Comparison of ENCODE assay signal across 20 mouse cellular contexts in the genomic region with DNA sequence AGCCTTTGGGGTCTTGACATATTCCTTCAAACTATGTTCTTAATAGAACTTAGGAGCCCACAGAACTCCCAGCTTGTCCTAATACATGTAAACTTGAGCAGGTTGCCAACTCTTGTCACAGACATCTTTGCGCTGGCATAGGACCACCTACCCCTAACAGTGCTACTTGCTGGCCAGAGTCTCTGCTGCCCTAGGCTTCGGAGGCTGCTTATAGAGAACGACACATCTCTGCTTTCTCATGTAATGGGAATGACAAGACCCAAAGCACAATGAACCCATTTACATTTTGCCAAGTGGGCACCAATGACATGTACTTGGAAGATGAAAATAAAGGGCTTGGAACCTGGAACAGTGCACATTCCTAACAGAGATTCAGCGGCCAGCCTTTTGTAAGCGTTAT.
A peak's percentile ranks its signal among the peaks of the same experiment; 100 is the strongest.
DNase-seq lines count a peak whose midpoint lies in the region; ATAC-seq and TF ChIP-seq lines count a peak whose summit lies in the region.
"Had no signal": no experiment of that assay in that cellular context is flagged by ENCODE, and none has a peak within 500 bp of the region (broad histone marks: within the 10 kb centered on the region; RNA-seq: fewer than 3 reads in every experiment).

No protein-coding gene starts in this region.

- ATAC-seq in heart, embryonic 15.5 days (replicated peaks; ENCODE audit: insufficient number of reproducible peaks, insufficient read depth, low FRiP score, low read depth): no peak
- ATAC-seq in midbrain, embryonic 11.5 days (ENCODE audit: low FRiP score): no peak
- no peak for ATAC-seq in midbrain, embryonic 15.5 days (replicated peaks)
- no peak for ATAC-seq in forebrain, embryonic 13.5 days
- no peak for ATAC-seq in midbrain, embryonic 13.5 days
- ATAC-seq: intestine, postnatal 0 days had no signal

- TF ChIP-seq POLR2A in lung, adult 2 months (IDR thresholded peaks at IDR 0.05; ENCODE audit: borderline replicate concordance, extremely low read depth, low read depth, low read length): no peak

- H3K4me1 ChIP-seq in heart, embryonic 15.5 days (replicated peaks): peaks cover 28% of the 10 kb centered on the region
- peaks cover 23% of the 10 kb centered on the region for H3K4me1 ChIP-seq in midbrain, embryonic 11.5 days (ENCODE audit: control insufficient read depth, insufficient read depth, low read length)
- H3K4me1 ChIP-seq in midbrain, embryonic 15.5 days: peaks cover 17% of the 10 kb centered on the region
- peaks cover 25% of the 10 kb centered on the region for H3K4me1 ChIP-seq in forebrain, embryonic 13.5 days
- H3K4me1 ChIP-seq in midbrain, embryonic 13.5 days (replicated peaks): peaks cover 25% of the 10 kb centered on the region
- H3K4me1 ChIP-seq in lung, adult 2 months (ENCODE audit: control insufficient read depth, insufficient read depth, low read length): peaks cover 24% of the 10 kb centered on the region

- 91% methylated on average over 5 of the region's 5 CpGs for WGBS in heart, embryonic 15.5 days
- WGBS in midbrain, embryonic 11.5 days: 78% methylated on average over 5 of the region's 5 CpGs
- 63% methylated on average over 5 of the region's 5 CpGs for WGBS in midbrain, embryonic 15.5 days
- 72% methylated on average over 5 of the region's 5 CpGs for WGBS in forebrain, embryonic 13.5 days
- 63% methylated on average over 5 of the region's 5 CpGs for WGBS in midbrain, embryonic 13.5 days
- WGBS in lung, adult 2 months: 95% methylated on average over 5 of the region's 5 CpGs

- H3K4me3 ChIP-seq in heart, embryonic 15.5 days: no peak overlapping the region
- no peak overlapping the region for H3K4me3 ChIP-seq in midbrain, embryonic 11.5 days (ENCODE audit: low read depth, low read length)
- H3K4me3 ChIP-seq in midbrain, embryonic 15.5 days: no peak overlapping the region
- H3K4me3 ChIP-seq in forebrain, embryonic 13.5 days: no peak overlapping the region
- no peak overlapping the region for H3K4me3 ChIP-seq in midbrain, embryonic 13.5 days (replicated peaks)
- H3K4me3 ChIP-seq in lung, adult 2 months (replicated peaks; ENCODE audit: extremely low read depth, low read depth, low read length): no peak overlapping the region
- H3K4me3 ChIP-seq: embryonic facial prominence, embryonic 15.5 days; layer of hippocampus, adult 2 months; limb, embryonic 12.5 days; liver, embryonic 13.5 days; megakaryocyte, embryonic 14.5 days had no signal

- H3K9ac ChIP-seq in heart, embryonic 15.5 days: no peak overlapping the region
- H3K9ac ChIP-seq in midbrain, embryonic 11.5 days (ENCODE audit: low read length): no peak overlapping the region
- no peak overlapping the region for H3K9ac ChIP-seq in midbrain, embryonic 15.5 days
- no peak overlapping the region for H3K9ac ChIP-seq in forebrain, embryonic 13.5 days
- H3K9ac ChIP-seq in midbrain, embryonic 13.5 days (replicated peaks): no peak overlapping the region
- H3K9ac ChIP-seq: embryonic facial prominence, embryonic 15.5 days; limb, embryonic 12.5 days; liver, embryonic 13.5 days had no signal

- no peaks in the 10 kb centered on the region for H3K9me3 ChIP-seq in heart, embryonic 15.5 days (replicated peaks)
- H3K9me3 ChIP-seq in midbrain, embryonic 11.5 days (ENCODE audit: control insufficient read depth, low read length): no peaks in the 10 kb centered on the region
- no peaks in the 10 kb centered on the region for H3K9me3 ChIP-seq in midbrain, embryonic 15.5 days
- H3K9me3 ChIP-seq in forebrain, embryonic 13.5 days (replicated peaks): no peaks in the 10 kb centered on the region
- H3K9me3 ChIP-seq in midbrain, embryonic 13.5 days: no peaks in the 10 kb centered on the region
- H3K9me3 ChIP-seq: embryonic facial prominence, embryonic 15.5 days; limb, embryonic 12.5 days; liver, embryonic 13.5 days; megakaryocyte, embryonic 14.5 days had no signal

- no peaks in the 10 kb centered on the region for H3K36me3 ChIP-seq in heart, embryonic 15.5 days
- H3K36me3 ChIP-seq in midbrain, embryonic 11.5 days (ENCODE audit: control insufficient read depth, insufficient read depth, low read length): no peaks in the 10 kb centered on the region
- H3K36me3 ChIP-seq in midbrain, embryonic 15.5 days (replicated peaks): no peaks in the 10 kb centered on the region
- H3K36me3 ChIP-seq in forebrain, embryonic 13.5 days (ENCODE audit: poor library complexity, severe bottlenecking): no peaks in the 10 kb centered on the region
- no peaks in the 10 kb centered on the region for H3K36me3 ChIP-seq in midbrain, embryonic 13.5 days
- H3K36me3 ChIP-seq: embryonic facial prominence, embryonic 15.5 days; limb, embryonic 12.5 days; liver, embryonic 13.5 days had no signal

- no peak for TF ChIP-seq CTCF in lung, adult 2 months (IDR thresholded peaks at IDR 0.05; ENCODE audit: insufficient read depth, low read length)

- no peak for DNase-seq in heart, adult 8-10 months (ENCODE audit: low spot score)
- no peak for DNase-seq in midbrain, embryonic 11.5 days (ENCODE audit: low spot score, missing footprints)
- DNase-seq in lung, adult 2 months: no peak
- no peak for DNase-seq in spleen, adult 18-20 months
- DNase-seq: adrenal gland, postnatal 36 days; cerebellum, adult 9-10 months; embryo, embryonic 11 days; gastrocnemius, postnatal 25 days; kidney, postnatal 10 days; liver, embryonic 13.5 days; right cerebral cortex, adult 18-20 months had no signal

- H3K27ac ChIP-seq in heart, embryonic 15.5 days: peak overlapping the region; percentile 89
- H3K27ac ChIP-seq in midbrain, embryonic 11.5 days (ENCODE audit: low read depth, low read length): peak overlapping the region; percentile 97
- no peak overlapping the region for H3K27ac ChIP-seq in midbrain, embryonic 15.5 days
- H3K27ac ChIP-seq in forebrain, embryonic 13.5 days: peak overlapping the region; percentile 91; the same call in 1 of the 2 replicates
- H3K27ac ChIP-seq in midbrain, embryonic 13.5 days: peak overlapping the region; percentile 25; the same call in 1 of the 2 replicates
- H3K27ac ChIP-seq: limb, embryonic 12.5 days had no signal

- H3K4me2 ChIP-seq in heart, embryonic 15.5 days: no peak overlapping the region
- H3K4me2 ChIP-seq in midbrain, embryonic 11.5 days: no peak overlapping the region
- no peak overlapping the region for H3K4me2 ChIP-seq in midbrain, embryonic 15.5 days
- no peak overlapping the region for H3K4me2 ChIP-seq in forebrain, embryonic 13.5 days
- no peak overlapping the region for H3K4me2 ChIP-seq in midbrain, embryonic 13.5 days (replicated peaks)
- H3K4me2 ChIP-seq: embryonic facial prominence, embryonic 15.5 days; limb, embryonic 12.5 days; liver, embryonic 13.5 days had no signal

- H3K27me3 ChIP-seq in heart, embryonic 15.5 days: no peaks in the 10 kb centered on the region
- no peaks in the 10 kb centered on the region for H3K27me3 ChIP-seq in midbrain, embryonic 11.5 days (ENCODE audit: control insufficient read depth, insufficient read depth, low read length)
- no peaks in the 10 kb centered on the region for H3K27me3 ChIP-seq in midbrain, embryonic 15.5 days (replicated peaks)
- no peaks in the 10 kb centered on the region for H3K27me3 ChIP-seq in forebrain, embryonic 13.5 days
- no peaks in the 10 kb centered on the region for H3K27me3 ChIP-seq in midbrain, embryonic 13.5 days
- H3K27me3 ChIP-seq: embryonic facial prominence, embryonic 15.5 days; limb, embryonic 12.5 days; liver, embryonic 13.5 days; megakaryocyte, embryonic 14.5 days had no signal
